Mouse (Mus musculus) left cerebral cortex, adult 9 months (tissue): ENCODE measurements around the gene Iqschfp.

ENCODE experiments used
- DNase-seq, 2 experiments: peaks; one replicate each; pipeline ENCODE4 v3.0.0; 2022; ENCODE audit warnings: low spot score in 2 of 2

Iqschfp gene

DNA sequence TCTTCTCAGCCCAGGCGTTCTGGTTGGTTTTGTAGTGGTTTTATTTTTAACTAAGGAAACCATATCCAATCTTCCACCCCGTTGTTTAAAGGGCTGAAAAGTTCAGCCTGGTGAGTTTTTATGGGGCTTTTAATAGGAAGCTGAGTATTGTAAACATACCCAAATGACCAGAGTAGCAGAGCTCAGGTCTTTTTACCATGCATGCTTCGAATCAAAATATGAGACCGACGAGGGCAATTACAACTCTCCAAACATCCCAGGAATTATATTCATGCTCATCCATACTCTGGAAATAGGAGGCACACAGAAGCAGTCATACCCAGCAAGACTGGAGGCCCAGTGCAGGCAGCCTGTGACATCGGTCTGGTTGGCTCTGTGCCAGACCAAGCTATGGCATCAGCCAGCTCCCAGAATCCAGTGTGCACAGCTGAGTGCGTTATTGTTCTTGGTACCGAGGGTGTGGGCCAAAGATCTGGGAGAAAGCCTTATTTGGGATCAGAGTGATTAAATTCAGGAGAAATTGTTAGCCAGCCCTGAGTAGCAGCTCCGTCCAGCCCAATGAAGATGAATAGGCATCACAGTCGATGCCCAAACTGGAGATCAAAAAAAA is 703.4 kb downstream of the Iqschfp start:
- DNase-seq = no peak

DNA sequence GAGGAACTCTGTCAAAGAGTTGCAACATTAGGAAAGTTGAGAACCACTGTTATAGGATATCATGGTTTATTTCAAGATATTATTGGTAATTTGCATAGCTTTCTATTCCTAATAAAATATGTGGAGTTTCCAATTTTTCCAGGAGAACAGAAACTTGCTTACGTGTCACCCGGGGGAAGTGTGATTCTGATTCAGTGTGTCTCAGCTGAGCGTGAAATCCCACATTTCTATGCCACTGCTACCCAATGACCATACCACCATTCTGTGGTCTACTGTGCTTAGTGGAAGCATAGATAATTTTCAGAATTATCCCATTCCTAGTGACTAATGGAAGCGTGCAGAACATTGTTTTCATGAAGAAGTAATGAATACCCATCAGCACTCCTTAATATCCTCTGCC is 704.9 kb downstream of the Iqschfp start:
- no peak for DNase-seq

DNA sequence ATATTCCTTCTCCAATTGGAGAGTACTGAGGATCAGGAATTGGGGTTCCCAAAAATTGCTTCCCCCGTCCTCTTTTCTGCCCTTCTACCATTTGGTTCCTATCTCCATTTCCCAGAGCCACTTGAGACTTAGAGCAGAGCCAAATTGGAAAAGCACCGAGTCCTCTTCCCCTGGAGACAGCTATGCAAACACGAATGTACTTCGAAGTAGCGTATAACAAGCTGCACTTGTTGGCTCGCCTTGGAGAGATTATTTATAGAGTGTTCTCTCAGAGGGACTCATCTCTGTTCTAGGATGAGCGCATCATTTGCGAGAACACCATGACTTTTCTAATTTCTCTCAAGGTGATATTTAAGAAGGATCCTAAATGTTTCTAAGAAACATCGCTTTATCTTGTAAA is 710.9 kb downstream of the Iqschfp start:
- DNase-seq = peak in 1 of 2 experiments; percentile 48

DNA sequence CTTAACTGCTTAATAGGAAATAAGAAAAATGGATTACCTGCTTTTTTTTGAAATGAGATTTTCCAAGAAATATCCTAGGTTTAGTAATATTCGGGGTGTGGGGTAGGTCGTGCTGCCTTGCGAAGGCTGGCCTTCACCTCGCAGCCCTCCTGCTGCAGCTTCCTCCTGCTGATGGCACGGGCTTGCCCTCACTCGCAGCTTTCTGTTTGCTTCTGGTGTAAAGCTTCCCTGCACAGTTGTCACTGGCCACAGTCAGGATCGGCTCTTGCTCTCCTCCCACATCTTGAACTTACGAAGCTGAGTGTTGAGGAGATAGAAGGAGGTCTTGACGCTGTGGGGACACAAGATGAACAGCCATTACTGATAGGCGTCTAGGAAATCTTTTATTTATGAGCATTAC is 712.4 kb downstream of the Iqschfp start:
- DNase-seq = no peak

DNA sequence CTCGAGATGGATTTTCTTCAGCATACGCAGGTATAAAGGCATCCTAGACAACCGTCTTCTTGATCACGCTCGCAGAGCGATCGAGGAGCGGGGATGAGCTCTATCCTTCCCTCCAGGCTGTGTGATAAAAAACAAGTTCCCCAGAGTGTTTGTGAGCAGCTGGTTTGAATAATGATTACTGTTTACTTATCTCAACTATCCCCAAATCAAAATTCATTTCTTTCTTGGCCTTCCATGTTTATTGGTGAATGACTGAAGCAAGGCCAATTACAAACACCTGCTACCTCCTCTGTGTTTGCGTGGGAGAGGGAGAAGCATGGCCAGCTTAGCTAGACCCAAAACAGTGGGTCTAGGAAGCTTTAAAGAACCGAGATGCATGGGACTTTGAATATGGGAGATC is 712.9 kb downstream of the Iqschfp start:
- no peak for DNase-seq

DNA sequence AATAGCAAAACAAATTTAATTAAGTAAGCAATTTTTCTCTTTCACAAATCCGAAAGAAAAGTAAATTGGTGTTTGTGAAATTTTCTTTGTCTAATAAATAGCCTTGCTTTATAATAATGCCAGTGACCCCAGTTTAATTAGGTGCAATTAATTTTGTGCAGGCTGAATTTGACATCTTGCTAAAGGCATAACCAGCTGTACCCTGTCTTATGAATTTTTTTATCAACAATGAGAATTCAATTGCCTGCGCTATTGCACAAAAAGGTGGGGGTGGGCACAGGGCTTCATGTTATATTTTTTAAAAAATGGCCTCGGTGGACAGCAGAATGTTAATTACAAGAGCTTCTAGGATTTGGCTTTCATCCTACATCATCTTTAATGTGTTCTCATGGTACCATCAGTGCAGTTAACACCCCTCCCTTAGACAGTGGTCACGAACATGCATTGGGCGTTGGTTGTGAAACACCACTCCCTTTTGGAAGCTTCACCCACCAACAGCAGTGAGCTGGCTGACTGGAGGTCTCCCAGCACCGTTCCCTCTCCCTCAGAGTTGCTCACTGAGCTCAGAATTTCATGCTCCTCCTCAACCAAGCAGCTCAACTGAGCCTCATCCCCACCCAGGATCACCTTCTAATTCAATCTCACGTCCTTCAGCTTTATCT is 714.0 kb downstream of the Iqschfp start:
- DNase-seq = no peak

DNA sequence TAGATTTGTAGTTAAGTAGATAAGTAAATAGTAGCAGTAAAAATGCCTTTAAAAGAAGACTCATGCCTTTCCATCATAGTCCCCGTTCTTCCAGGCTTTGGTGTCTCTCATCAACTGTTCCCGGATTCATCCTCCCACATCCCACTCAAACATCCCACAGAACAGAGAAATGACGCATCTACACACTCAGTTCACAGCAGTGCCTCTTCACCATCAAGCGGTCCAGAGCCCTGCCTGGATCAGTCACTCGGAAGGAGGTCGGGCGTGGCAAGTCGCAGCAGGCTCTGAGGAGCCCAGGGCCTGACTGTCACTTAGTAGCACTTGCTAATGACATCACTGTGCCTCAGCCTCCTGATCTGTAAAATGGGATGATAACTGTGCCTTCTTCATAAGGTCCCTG is 714.7 kb downstream of the Iqschfp start:
- DNase-seq = peak; percentile 58 to 71

DNA sequence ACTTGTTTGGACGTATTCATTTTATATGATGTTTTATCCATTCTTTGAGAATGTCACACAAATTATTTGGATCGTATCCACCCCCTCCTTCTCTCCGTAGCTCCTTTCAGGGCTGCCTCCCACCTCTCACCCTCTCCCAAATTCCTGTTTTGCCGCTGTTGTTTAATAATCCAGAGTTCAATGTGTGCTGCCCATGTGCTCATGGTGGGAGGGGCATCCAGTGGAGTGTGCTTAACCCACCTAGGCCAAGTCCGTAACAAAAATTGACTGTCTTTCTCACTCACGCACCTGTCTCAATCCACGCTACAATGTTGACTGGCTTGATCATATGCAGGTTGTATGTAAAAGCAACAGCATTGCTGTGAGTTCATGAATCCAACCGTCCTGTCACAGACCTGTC is 715.3 kb downstream of the Iqschfp start:
- DNase-seq = no peak

DNA sequence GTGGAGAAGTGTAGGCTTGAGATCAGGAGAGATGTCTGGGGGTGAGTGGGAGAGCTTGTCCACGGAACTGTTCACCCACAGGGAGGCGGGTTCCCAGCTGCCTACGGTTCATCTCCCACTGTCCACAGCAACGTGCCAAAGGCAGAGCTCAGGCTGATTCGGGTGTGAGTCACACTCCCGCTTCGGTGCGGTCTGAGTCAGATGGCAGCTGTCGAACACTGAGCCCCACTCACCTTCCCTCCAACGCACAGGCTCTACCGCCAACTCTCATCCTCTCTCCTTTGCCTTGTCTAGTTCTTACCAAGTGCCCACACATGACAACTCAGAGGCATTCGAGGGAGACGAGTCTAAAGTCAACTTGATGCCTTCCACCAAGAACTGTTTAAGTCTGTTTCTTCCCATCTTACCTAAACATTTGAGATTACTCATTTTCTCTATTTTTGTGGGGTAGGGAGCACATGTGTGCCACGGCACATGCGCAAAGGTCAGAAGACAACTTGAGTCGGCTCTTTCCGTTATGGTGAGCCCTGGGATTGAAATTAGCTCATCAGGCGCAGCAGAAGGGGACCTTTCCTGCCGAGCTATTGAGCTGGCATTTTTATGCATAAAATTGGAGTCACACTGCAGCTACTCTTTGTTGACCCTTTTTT is 716.9 kb downstream of the Iqschfp start:
- peak; percentile 90 to 92 for DNase-seq

DNA sequence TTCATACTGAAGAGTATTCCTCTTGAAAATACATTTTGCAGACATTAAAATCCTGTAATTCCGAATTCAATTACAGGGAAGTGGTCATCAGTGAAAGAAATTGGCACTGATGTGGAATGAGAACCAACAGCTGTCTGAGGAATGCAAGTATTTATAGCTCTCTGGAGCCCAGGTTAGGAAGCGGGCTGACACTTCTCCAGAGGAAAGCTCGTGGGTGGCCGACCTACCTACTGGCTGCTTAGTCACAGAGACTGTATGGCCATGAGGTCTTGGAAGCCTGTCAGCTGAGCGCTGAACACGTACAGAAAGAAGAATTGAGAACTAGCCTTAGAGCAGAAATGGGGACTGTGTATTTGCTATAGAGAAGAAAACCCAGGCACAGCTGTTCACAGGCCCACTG is 718.0 kb downstream of the Iqschfp start:
- no peak for DNase-seq

DNA sequence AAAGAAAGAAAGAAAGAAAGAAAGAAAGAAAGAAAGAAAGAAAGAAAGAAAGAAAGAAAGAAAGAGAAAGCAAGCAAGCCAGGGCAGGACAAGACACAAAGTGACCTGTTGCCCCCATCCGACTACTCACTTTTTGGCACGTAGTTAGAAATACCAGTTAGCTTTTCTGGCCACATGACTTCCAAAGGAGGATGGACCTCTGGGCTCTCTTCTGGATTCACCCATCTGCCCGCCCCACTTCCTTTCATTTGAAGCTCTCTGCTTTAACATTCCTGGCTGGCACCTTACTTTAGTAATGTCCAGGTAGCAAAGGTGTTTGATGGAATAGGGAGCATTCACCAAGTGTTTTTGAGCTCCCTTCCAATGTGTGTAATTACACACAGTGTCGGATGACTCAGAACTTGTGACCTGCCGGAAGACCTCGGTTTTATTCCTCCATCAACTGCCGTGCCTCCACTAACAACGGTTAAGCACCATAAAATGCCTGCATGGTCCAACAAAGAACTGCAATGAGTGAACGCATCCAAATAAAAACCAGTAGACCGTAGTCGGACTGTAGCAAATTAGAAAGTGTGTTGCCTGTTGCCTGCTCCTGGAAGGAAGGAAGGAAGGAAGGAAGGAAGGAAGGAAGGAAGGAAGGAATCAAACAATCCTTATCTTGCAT is 718.7 kb downstream of the Iqschfp start:
- no peak for DNase-seq

DNA sequence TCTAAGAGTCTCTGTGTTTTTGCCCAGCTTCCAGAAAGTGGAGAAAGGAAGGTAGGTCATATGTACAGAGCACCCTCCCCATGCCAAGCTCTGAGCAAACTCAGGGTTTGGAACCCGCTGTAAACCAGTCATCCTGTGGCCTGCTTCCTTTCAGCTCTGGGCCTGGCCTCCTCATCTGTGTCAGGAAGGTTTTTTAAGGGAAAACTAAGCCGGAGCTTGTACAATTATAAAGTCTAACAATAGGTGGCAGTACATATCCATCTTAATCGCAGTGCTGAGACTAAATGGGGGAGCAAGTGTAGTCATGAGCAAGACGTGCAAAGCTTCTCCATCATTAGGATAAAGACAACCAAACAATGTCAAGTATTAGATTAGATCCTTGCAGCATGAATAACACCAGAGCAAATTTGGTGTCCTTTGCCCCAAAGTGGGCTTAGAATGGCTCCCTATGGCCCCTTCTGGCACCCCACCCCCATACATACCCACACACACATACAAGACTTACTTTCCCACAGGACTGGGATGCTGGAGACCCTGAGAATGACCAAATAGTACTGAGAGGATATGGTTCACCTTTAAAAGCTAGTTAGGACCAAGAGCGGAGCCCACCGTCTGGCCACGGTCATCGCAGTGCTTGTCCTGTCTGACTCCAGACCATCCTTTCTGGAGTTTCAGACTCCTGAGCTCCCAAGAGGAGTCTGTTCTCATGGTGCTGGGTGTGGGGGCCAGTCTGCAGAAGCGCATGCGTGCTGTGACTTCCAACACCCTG is 723.2 kb downstream of the Iqschfp start:
- no peak for DNase-seq

DNA sequence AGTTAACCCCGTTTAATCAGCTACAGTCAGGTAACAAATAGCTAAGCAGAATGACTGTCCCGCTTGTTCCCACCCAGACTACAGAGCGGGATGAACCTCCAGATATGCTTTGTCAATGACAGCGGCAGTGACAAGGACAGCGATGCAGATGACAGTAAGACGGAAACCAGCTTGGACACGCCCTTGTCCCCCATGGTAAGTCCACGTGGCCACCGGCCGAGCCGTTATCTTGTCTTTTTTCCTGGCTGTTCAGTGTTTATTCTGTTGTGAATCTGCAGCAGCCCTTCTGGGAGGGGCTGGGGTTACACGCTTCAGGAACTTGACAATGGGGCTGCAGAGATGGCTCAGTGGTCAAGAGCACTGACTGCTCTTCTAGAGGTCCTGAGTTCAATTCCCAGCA is 724.3 kb downstream of the Iqschfp start:
- no peak for DNase-seq

DNA sequence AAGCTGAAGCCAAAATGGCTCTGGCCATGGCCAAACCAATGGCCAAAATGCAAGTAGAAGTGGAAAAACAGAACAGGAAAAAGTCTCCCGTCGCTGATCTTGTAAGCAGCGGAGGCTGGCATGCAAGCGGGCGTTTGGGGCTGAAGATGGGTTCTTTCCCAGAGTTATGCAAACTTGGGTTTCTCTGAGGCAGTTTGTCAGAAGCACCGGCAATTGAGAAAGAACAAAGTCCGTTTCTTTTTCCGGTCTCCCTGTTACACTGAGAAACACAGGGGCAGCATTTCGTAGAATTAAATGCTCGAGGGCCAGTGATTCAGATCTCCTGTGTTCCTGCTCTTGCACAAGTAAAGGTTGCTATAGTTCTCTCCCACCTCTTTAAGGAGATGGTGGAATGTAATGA is 725.7 kb downstream of the Iqschfp start:
- DNase-seq = no peak

DNA sequence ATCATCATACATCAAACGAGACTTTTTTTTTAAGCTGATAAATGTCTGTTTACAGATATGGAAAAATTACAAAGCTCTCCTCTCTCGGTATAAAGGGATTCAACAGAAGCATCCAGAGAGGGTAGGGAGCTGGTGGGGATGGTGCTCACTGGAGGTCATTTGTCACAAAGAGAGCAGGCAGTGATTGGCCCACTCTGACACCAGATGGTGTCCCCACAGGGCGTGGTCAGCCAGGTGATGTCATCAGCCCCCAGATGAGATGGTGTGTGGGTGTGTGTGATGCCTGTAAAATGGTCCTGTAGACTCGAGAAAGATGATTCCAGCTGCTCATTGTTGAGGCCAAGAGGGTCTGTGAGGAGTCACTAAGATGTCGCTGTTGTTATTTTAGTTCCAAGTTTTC is 727.1 kb downstream of the Iqschfp start:
- DNase-seq = no peak

DNA sequence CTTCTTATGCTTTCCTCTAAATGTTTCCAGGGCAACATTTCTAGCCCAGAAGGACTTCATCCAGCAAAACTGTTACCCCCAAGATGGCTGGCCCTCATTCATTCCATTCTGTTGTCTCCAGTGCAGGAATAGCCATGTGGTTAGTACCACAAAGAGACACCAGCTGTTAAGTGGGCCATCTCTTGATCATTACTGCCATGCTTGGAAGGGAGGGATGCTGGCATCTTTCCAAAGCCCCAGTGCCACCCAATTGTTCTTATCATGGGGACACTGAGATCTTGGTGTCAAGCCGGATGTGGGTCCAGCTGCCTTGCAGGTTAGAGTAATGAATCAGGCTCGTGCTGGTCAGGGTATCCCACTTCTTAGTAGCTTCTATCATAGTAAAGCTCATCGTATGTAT is 729.9 kb downstream of the Iqschfp start:
- DNase-seq = no peak

DNA sequence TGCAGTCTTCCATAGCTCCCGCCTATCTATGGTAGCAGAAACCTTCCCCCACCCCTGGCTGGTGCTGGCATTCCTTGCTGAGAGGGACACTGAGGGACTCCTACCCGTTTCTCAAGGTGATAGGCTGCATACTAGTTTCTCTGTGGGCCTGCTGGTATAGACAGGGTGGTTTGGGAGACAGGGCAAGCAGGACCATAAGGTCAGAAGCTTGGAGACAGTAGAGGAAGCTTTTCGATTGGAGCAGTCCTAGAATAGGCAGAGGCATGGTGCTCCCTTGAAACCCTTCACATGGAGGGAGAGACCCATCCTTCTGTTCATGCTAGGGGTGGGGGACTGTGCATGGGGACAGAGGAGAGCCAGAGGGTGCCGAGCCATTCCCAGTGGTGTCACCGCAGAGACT is 731.0 kb downstream of the Iqschfp start:
- no peak for DNase-seq

DNA sequence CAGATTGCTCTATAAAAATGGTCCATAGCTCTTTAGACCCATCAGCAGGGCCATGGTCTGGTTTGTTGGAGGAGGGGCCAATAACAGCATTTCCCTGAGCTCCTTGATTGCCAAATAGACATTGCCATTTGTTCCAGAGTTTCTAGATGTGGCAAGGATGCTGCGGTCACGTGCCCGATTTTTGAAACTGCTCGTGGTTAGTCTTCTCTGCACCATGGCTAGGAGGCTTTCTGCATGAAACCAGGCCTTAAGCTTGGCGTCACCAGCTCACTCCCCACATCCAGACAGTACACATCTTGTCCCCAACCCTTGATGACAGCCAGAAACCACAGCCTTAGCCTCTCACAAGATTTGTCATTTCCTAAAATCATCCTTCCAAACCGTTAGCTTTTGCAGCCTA is 732.4 kb downstream of the Iqschfp start:
- DNase-seq = no peak

DNA sequence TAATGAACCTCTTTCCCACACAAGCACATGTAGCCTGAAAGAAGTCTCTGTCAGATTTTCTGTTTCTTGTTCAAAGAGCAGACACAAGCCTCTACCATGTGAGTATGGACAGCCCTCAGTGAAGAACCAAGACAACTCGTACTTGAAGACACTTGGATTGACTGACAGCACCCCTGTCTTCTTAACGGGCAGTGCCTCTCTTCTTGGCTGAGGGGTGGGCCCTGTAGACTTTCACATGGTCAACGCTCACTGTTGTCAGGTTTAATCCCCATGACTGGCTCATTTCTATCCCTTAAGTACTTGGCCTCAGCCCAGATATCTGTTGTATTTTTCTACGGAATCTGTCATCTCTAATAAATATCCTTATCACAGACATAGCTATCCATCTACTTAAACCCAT is 738.2 kb downstream of the Iqschfp start:
- DNase-seq = no peak

DNA sequence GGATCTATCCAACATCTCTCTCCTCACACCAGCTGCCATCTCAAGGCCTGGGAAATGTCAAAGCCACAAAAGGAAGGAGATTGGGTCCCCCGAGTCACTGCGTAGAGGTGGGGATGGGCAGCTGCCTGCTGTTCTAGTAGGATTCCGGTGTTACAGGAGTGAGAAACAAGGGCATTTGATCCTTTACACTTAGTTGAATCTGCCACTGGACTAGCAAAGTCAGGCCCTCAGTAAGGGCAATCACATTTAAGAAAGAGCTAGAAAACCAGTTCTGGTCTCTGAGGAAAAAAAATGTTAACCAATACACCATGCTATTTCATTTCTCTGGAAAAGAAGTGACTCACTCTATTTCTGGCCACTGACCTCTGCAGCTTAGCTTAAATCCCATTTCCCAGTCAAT is 738.8 kb downstream of the Iqschfp start:
- DNase-seq = no peak

DNA sequence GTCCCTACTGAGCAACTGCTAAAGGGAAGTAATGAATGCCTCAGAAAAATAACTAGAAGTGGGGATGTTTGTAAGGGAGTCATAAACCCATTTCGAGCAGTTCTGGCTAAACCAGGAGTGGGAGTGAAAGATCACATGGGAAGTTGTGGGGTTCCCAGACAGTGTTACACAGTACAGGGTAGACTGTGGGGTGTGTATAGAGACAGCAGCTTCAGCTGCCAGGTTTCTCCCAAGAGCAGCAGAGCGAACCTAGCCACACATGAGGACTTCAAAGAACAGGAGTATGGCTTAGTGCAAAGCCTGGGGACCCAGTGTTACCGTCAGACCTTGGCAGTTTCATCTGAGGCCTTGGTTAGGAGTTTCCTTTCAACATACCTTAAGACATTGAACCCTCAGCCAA is 740.7 kb downstream of the Iqschfp start:
- no peak for DNase-seq

DNA sequence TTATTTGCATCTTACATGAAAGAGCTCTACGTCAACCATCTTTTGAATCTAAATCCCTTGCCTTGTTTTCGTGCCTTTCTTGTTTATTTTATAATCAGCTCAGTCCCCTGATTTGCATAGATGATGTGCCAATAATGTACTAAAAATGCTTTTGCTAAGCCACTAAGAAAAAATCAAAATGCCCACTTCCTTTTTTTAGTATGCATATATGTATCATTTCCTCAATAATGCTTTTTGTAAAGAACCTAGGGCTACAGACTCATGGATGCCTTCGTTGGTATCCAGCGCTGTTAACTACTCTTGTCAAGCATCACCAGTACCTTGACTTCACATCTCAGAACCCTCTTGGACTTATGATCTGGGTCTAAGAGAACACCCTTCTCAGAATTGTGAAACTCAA is 741.5 kb downstream of the Iqschfp start:
- DNase-seq = no peak
